Mouse (Mus musculus) left cerebral cortex, postnatal 25 days (tissue): ENCODE data around the gene Kpnb1. TPM values are rescaled to one million over a fixed set of nuclear protein-coding genes. Genes with fewer than 3 reads are reported as not detected.
"Not testable (repeated sequence)": the region's sequence is repeated elsewhere in the genome, so short reads cannot be mapped to it uniquely, and the experiment has no call there.

Source experiments
- DNase-seq, 2 experiments: peaks; one replicate each; pipeline ENCODE4 v3.0.0; 2022; ENCODE audit warnings: low spot score in 2 of 2, mixed read lengths in 1 of 2
- intact Hi-C: fragments of 180-260 bp; cut with DNase I; formaldehyde crosslinking; loops from one replicate; pipeline ENCODE4 v1.15.1; 2025
- total RNA-seq, 2 experiments: library from RNA; stranded (reverse); gene quantifications; 2 replicates each; pipeline ENCODE4 v1.2.3; 2021

The Kpnb1 gene
- 100 to 1,000 TPM; 112 to 118 TPM for total RNA-seq

DNA sequence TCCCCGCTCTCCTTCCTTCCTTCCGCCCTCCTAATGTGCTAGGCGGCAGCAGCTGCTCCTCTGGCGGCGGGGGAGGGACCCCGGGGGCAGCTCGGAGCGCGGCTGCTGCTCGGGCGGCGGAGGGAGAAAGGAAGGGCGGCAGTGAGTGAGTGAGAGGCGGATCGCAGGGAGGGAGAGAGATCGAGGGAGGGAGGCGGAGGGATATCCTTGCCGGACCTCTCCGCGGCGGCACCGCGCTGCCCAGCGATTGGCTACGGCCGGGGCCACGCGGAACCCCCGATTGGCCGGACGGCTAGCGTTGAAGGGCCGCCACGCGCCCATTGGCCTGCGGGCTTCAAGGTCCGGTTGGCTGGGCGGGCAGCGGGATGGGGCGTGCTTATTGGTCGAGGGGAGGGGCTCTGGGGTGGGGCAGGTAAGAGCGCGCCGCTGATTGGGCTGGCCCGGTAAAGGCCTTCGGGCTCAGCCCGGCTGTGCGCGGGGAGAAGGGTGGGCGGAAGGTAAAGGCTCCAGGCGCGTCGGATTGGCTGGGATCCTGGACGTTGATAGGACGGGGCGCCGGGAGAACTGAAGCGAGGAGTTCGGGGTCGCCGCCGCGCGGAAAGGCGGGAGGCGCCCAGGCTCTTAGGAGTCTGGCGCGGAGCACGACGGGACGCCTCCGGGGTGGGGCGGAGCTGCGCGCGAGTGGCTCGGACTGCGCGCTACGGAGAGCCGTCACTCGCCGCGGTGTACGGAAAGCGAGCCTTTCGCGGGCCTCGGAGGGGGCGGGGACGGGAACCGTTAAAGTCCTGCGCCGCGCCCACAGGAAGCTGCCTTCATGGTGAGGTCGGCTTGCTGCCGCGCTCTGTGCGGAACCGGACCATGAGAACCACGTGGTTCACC is at the start of gene Kpnb1:
Gene Kpnb1 (minus strand): TSS at position 118 of the 879 bp plus-strand sequence.
- intact Hi-C loops, result loop anchor here (2.0 kb wide), 1 partner anchor 91 kb away; no protein-coding TSS in a partner anchor
- peak; percentile 98 to 99 for DNase-seq

- DNase-seq, result no peak
- intact Hi-C loops, result no loop called here
Observed at GRCm38 (mm10) chr11:97232436-97232835, 44.8 kb upstream of the Kpnb1 start.

DNA sequence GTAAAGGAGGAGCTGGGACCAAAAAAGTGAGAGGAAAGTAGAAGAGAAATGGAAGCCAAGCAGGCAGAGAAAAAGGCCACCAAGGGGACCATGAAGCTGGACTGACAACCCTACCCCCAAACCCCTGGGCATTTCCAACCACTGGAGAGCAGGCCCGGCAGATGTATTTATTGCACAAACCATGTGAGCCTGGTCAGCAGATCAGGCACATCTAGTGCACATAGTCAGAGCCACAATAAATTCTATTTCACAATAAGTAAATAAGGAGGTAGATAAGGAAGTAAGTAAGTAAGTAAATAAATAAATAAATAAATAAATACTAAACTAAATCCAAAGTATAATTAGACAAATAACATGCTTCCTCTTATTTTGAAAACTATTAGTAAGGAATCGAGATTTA is 41.7 kb upstream of the Kpnb1 start:
- no peak for DNase-seq
- intact Hi-C loops, result no loop called here

GRCm38 (mm10) chr11:97228985-97229384 is 41.3 kb upstream of the Kpnb1 start:
- no peak for DNase-seq
- intact Hi-C loops, result no loop called here

GRCm38 (mm10) chr11:97226131-97226530 is 38.5 kb upstream of the Kpnb1 start:
- no peak for DNase-seq
- intact Hi-C loops, result no loop called here

GRCm38 (mm10) chr11:97223485-97223884 is 35.8 kb upstream of the Kpnb1 start:
- DNase-seq, result no peak
- intact Hi-C loops, result no loop called here

GRCm38 (mm10) chr11:97221611-97222010 is 33.9 kb upstream of the Kpnb1 start:
- no peak for DNase-seq
- intact Hi-C loops, result no loop called here

GRCm38 (mm10) chr11:97220211-97220610 is 32.5 kb upstream of the Kpnb1 start:
- DNase-seq, result peak in 1 of 2 experiments; percentile 74
- intact Hi-C loops, result no loop called here

DNA sequence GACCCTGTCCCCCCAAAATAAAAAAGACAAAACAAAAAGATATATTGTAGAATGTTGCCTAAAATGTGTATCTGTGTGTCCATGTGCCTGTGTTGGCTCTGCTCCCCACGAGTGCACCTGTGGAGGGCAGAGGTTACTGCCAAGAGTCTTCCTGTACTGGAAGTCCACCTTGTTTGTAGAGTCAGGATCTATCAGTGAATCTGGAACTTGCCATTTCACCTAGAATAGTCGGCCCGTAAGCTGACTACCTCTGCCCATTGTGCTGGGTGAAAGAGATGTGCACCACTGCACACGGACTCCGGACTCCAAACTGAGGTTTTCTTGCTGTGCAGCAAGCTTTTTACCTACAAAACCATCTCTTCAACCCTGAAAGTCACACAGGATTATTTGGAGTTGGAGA is 26.7 kb upstream of the Kpnb1 start:
- intact Hi-C loops, result no loop called here

DNA sequence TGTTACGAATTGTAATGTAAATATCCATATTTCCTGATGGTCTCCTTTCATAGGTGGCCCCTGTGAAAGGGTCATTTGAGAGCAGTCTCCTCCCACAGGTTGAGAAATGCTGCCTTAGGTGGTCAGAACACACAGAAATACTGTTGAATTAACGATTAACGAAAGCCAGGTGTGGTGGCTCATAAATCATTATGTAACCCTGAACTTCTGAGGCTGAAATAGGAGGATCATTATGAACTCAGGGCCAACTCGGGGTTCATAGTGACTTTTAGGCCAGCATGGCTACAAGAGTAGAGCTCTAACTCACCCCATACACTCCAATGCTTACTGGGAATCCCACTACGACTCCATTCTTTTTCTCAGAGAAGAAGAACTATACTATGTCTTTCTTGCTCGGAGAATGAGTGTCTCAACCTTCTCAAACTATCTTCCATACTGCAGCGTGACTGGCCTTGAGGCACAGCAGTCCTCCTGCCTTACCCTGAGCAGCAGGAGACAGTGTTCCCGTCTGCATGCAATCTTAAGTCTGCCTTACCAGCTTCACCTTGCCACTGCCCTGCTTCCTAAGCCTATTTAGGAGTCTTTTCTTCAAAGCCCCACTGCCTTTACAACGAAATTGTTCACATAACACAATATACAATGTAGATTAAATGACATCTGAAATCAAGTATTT is 23.2 kb upstream of the Kpnb1 start:
- DNase-seq, result no peak
- intact Hi-C loops, result no loop called here

More for the DNA sequence above, 26.7 kb upstream of the Kpnb1 start:
- no peak for DNase-seq

DNA sequence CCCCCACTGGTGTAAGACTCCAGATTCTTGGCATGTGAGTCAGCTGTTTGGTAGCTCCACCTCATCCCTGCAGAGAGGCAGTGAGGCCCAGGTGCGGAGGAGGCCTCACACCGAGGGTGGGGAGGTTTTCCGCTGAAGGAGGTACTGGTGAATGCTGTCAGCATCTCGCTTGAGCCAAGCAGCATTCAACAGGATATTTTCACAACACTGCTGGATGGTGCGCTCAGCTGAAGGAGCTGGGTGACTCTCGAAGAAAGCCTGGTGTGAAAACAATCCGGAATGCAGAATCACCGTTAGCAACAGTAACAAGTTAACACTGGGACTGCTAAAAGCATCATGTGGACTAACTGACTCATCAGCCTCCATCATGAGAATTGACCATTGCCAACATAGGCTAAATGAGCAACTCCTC is 19.3 kb upstream of the Kpnb1 start:
- DNase-seq, result peak; percentile 53 to 89
- intact Hi-C loops, result no loop called here

- DNase-seq, result no peak
- intact Hi-C loops, result loop anchor here (5.0 kb wide), 1 partner anchor 113 kb away; no protein-coding TSS in a partner anchor
Observed at GRCm38 (mm10) chr11:97199519-97199918, 11.8 kb upstream of the Kpnb1 start.

GRCm38 (mm10) chr11:97198601-97199000 is 10.9 kb upstream of the Kpnb1 start:
- intact Hi-C loops, result loop anchor here (5.0 kb wide), 1 partner anchor 114 kb away; no protein-coding TSS in a partner anchor
- DNase-seq, result no peak

- DNase-seq, result no peak
- intact Hi-C loops, result loop anchor here (5.0 kb wide), 1 partner anchor 115 kb away; no protein-coding TSS in a partner anchor
Observed at GRCm38 (mm10) chr11:97197021-97197420, 9.3 kb upstream of the Kpnb1 start.

DNA sequence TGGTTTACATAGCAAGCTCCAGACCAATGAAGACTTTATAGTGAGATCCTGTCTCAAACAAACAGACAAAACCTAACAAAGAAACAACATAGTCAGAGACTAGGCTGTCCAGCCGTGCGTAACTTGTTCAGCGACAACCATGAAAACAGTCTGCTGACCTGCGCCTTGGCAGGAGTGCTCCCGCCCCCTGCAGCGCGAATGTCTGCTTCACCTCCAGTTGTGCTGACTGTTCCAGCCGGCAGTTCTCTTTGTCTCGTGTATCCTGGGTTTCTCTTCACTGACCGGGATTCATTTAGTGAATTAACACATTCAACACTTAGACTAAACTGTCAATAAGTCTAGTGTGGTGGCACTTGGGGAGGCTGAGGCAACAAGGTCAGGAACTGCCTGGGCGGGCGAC is 8.9 kb upstream of the Kpnb1 start:
- no peak for DNase-seq
- intact Hi-C loops, result loop anchor here (5.0 kb wide), 1 partner anchor 116 kb away; no protein-coding TSS in a partner anchor

DNA sequence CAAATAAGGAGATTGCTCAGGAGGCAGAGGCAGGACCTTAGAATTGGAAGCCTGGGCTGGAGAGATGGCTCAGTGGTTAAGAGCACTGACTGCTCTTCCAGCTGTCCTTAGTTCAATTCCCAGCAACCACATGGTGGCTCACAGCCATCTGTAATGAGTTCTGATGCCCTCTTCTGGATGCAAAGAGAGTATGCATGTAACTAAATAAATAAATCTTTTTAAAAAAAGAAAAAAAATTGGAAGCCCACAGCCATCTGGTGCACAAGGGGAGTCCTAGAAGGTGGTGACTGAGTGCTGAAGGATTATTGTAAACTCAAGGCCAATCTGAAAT is 4.9 kb upstream of the Kpnb1 start:
- no peak for DNase-seq
- intact Hi-C loops, result no loop called here

- no peak for DNase-seq
- intact Hi-C loops, result no loop called here
Observed at GRCm38 (mm10) chr11:97191915-97192620, 4.4 kb upstream of the Kpnb1 start.

DNA sequence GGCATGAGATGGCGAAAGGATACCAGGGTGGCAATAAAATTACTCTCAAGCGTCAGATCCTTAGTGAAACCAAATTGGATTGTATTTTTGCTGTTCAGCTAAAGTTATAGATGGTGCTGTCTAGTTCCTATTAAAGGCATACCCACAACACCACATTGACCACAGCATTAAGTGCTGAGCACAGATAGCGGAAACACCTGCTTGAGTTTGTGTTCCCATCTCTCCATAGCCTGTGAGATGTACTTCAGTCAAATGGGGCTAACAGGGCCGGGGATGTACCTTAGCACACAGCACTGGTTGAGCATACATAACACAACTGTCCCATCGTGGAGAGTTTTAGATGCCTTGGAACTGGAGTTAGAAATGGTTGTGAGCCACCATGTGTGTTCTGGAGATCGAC is 3.3 kb upstream of the Kpnb1 start:
- DNase-seq, result peak in 1 of 2 experiments; percentile 28
- intact Hi-C loops, result no loop called here

- intact Hi-C loops, result loop anchor here (2.0 kb wide), 1 partner anchor 89 kb away; no protein-coding TSS in a partner anchor
- not testable (repeated sequence) for DNase-seq
Observed at GRCm38 (mm10) chr11:97189645-97190044, 2.0 kb upstream of the Kpnb1 start.

DNA sequence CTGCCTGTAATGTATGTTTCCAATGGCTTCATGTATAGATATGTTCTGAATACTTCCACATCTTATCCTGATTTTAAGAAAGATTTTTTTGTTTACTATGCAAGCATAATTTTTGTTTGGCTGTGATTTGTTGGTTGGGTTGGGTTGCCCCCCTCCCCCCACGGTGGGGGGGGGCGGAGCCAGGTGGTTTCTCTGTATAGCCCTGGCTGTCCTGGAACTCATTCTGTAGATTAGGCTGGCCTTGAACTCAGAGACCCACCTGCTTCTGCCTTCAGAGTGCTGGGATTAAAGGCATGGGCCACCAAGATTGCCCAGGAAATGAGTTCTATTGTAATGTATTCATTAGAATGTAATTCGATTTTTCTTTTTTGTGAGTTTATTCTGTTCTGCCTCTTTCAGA is 1.6 kb upstream of the Kpnb1 start:
- DNase-seq, result no peak
- intact Hi-C loops, result loop anchor here (2.0 kb wide), 1 partner anchor 90 kb away; no protein-coding TSS in a partner anchor
